Mouse (Mus musculus) urinary bladder, postnatal 10 days (tissue): ENCODE measurements around the gene Nr2e1.

Source experiments
- DNase-seq: peaks from one replicate; pipeline ENCODE4 v3.0.0; 2022; ENCODE audit warnings: low spot score

The Nr2e1 gene

GRCm38 (mm10) chr10:42587961-42588750, 4.7 kb upstream of the Nr2e1 start:
- DNase-seq, result no peak

GRCm38 (mm10) chr10:42585596-42586305, 2.3 kb upstream of the Nr2e1 start:
- no peak for DNase-seq

- DNase-seq, result no peak
These were observed 1.7 kb upstream of the Nr2e1 start for GRCm38 (mm10) chr10:42585156-42585555.

GRCm38 (mm10) chr10:42584436-42584983, 1.1 kb upstream of the Nr2e1 start:
- DNase-seq, result no peak

GRCm38 (mm10) chr10:42583902-42584435, 537 bp upstream of the Nr2e1 start:
- no peak for DNase-seq

GRCm38 (mm10) chr10:42582566-42583110, 794 bp downstream of the Nr2e1 start:
- no peak for DNase-seq

GRCm38 (mm10) chr10:42581694-42582565, 1.5 kb downstream of the Nr2e1 start:
- DNase-seq, result no peak

GRCm38 (mm10) chr10:42580951-42581277, 2.5 kb downstream of the Nr2e1 start:
- DNase-seq, result no peak

- no peak for DNase-seq
These were observed 3.1 kb downstream of the Nr2e1 start for GRCm38 (mm10) chr10:42580131-42580950.

- no peak for DNase-seq
These were observed 3.8 kb downstream of the Nr2e1 start for GRCm38 (mm10) chr10:42579475-42580130.

- DNase-seq, result no peak
These were observed 4.5 kb downstream of the Nr2e1 start for GRCm38 (mm10) chr10:42578698-42579474.

GRCm38 (mm10) chr10:42578281-42578675, 5.2 kb downstream of the Nr2e1 start:
- DNase-seq, result no peak

- DNase-seq, result no peak
These were observed 5.7 kb downstream of the Nr2e1 start for GRCm38 (mm10) chr10:42577525-42578280.

- no peak for DNase-seq
These were observed 8.8 kb downstream of the Nr2e1 start for GRCm38 (mm10) chr10:42574639-42575038.

GRCm38 (mm10) chr10:42572971-42573370, 10.5 kb downstream of the Nr2e1 start:
- no peak for DNase-seq

GRCm38 (mm10) chr10:42572567-42572966, 10.9 kb downstream of the Nr2e1 start:
- no peak for DNase-seq

GRCm38 (mm10) chr10:42562272-42562671, 21.2 kb downstream of the Nr2e1 start:
- no peak for DNase-seq

- no peak for DNase-seq
These were observed 23.7 kb downstream of the Nr2e1 start for GRCm38 (mm10) chr10:42559581-42560200.
